Mouse (Mus musculus): ENCODE results near the gene Ptprh. TPM values are rescaled to one million over a fixed set of nuclear protein-coding genes. Genes with fewer than 3 reads are reported as not detected.

Ptprh gene
- polyA plus RNA-seq (2012; rRNA removed) (0.03 and 0.26 TPM in 2 replicates), polyA plus RNA-seq (2014; fragmentation: Nextera tagmentation; extraction: Ambion mirVana) (not detected in 2 replicates)

GRCm38 (mm10) chr7:4603873-4604272, at the start of gene Ptprh:
Gene Ptprh, minus strand, starts transcription at chr7:4604041.
- no peak for TF ChIP-seq POLR2A (IDR thresholded peaks at IDR 0.05; ENCODE audit: borderline replicate concordance, extremely low read depth, insufficient read depth, insufficient read length)

GRCm38 (mm10) chr7:4653351-4653750, 49.5 kb upstream of the Ptprh start:
- Histone ChIP-seq H3K9me3 (ENCODE audit: control insufficient read depth, low read length) (no peaks in the 10 kb centered on the region), H3K4me3 (replicated peaks; ENCODE audit: low read length) (no peak overlapping the region), H3K36me3 (ENCODE audit: control insufficient read depth, insufficient read depth, low read length) (peaks cover 22% of the 10 kb centered on the region; the same call in 1 of the 2 replicates), H3K27ac (replicated peaks; ENCODE audit: low read depth, low read length) (no peak overlapping the region), H3K4me2 (replicated peaks; ENCODE audit: low read depth, low read length, severe bottlenecking) (no peak overlapping the region), H3K27me3 (ENCODE audit: control insufficient read depth, insufficient read depth, low read length) (no peaks in the 10 kb centered on the region), H3K9ac (ENCODE audit: low read depth, low read length, severe bottlenecking) (no peak overlapping the region), H3K4me1 (ENCODE audit: control insufficient read depth, insufficient read depth, low read length) (peaks cover 9% of the 10 kb centered on the region)
- ATAC-seq (ENCODE audit: low FRiP score, low read depth) (no peak), DNase-seq (ENCODE audit: low spot score) (no peak)
- WGBS = 67% methylated on average over 5 of the region's 5 CpGs
- TF ChIP-seq POLR2A (IDR thresholded peaks at IDR 0.05; ENCODE audit: borderline replicate concordance, extremely low read depth, insufficient read depth, insufficient read length) = no peak

More at GRCm38 (mm10) chr7:4603873-4604272, at the start of gene Ptprh:
- Histone ChIP-seq H3K27ac (replicated peaks; ENCODE audit: low read depth, low read length) (no peak within 1 kb of the TSS), H3K9me3 (ENCODE audit: control insufficient read depth, low read length) (no peaks in the 10 kb centered on the region), H3K9ac (ENCODE audit: low read depth, low read length, severe bottlenecking) (no peak within 1 kb of the TSS), H3K27me3 (ENCODE audit: control insufficient read depth, insufficient read depth, low read length) (no peaks in the 10 kb centered on the region), H3K4me2 (replicated peaks; ENCODE audit: low read depth, low read length, severe bottlenecking) (no peak within 1 kb of the TSS), H3K4me1 (ENCODE audit: control insufficient read depth, insufficient read depth, low read length) (no peaks in the 10 kb centered on the region), H3K4me3 (replicated peaks; ENCODE audit: low read length) (no peak within 1 kb of the TSS), H3K36me3 (ENCODE audit: control insufficient read depth, insufficient read depth, low read length) (no peaks in the 10 kb centered on the region)
- no peak for ATAC-seq (ENCODE audit: low FRiP score, low read depth)
- WGBS = 78% methylated on average over 6 of the region's 6 CpGs
- DNase-seq (ENCODE audit: low spot score) = no peak

- 91% methylated on average over 5 of the region's 5 CpGs for WGBS
- ATAC-seq (ENCODE audit: low FRiP score, low read depth) (no peak), DNase-seq (ENCODE audit: low spot score) (no peak)
- no peak overlapping the region for H3K4me3 ChIP-seq (replicated peaks; ENCODE audit: low read length)
- no peak for TF ChIP-seq POLR2A (IDR thresholded peaks at IDR 0.05; ENCODE audit: borderline replicate concordance, extremely low read depth, insufficient read depth, insufficient read length)
- H3K4me2 ChIP-seq (replicated peaks; ENCODE audit: low read depth, low read length, severe bottlenecking) = no peak overlapping the region
- no peak overlapping the region for H3K27ac ChIP-seq (replicated peaks; ENCODE audit: low read depth, low read length)
- H3K9me3 ChIP-seq (ENCODE audit: control insufficient read depth, low read length) = no peaks in the 10 kb centered on the region
- no peak overlapping the region for H3K9ac ChIP-seq (ENCODE audit: low read depth, low read length, severe bottlenecking)
- no peaks in the 10 kb centered on the region for H3K27me3 ChIP-seq (ENCODE audit: control insufficient read depth, insufficient read depth, low read length)
- H3K36me3 ChIP-seq (ENCODE audit: control insufficient read depth, insufficient read depth, low read length) = peaks cover 22% of the 10 kb centered on the region; the same call in 1 of the 2 replicates
- H3K4me1 ChIP-seq (ENCODE audit: control insufficient read depth, insufficient read depth, low read length) = peaks cover 8% of the 10 kb centered on the region
Measured at GRCm38 (mm10) chr7:4652726-4653125, 48.9 kb upstream of the Ptprh start.

- Histone ChIP-seq H3K4me1 (ENCODE audit: control insufficient read depth, insufficient read depth, low read length) (no peaks in the 10 kb centered on the region), H3K27me3 (ENCODE audit: control insufficient read depth, insufficient read depth, low read length) (no peaks in the 10 kb centered on the region), H3K4me2 (replicated peaks; ENCODE audit: low read depth, low read length, severe bottlenecking) (no peak overlapping the region), H3K9me3 (ENCODE audit: control insufficient read depth, low read length) (no peaks in the 10 kb centered on the region), H3K9ac (ENCODE audit: low read depth, low read length, severe bottlenecking) (no peak overlapping the region), H3K27ac (replicated peaks; ENCODE audit: low read depth, low read length) (no peak overlapping the region), H3K36me3 (ENCODE audit: control insufficient read depth, insufficient read depth, low read length) (peaks cover 27% of the 10 kb centered on the region), H3K4me3 (replicated peaks; ENCODE audit: low read length) (no peak overlapping the region)
- WGBS = 77% methylated on average over 8 of the region's 8 CpGs
- ATAC-seq (ENCODE audit: low FRiP score, low read depth) = no peak
- no peak for TF ChIP-seq POLR2A (IDR thresholded peaks at IDR 0.05; ENCODE audit: borderline replicate concordance, extremely low read depth, insufficient read depth, insufficient read length)
- no peak for DNase-seq (ENCODE audit: low spot score)
Measured at GRCm38 (mm10) chr7:4651581-4651980, 47.7 kb upstream of the Ptprh start.

GRCm38 (mm10) chr7:4647992-4648391, 44.2 kb upstream of the Ptprh start:
- H3K27me3 ChIP-seq (ENCODE audit: control insufficient read depth, insufficient read depth, low read length) = no peaks in the 10 kb centered on the region
- no peak for ATAC-seq (ENCODE audit: low FRiP score, low read depth)
- DNase-seq (ENCODE audit: low spot score) = no peak
- no peak overlapping the region for H3K4me2 ChIP-seq (replicated peaks; ENCODE audit: low read depth, low read length, severe bottlenecking)
- no peaks in the 10 kb centered on the region for H3K4me1 ChIP-seq (ENCODE audit: control insufficient read depth, insufficient read depth, low read length)
- H3K27ac ChIP-seq (replicated peaks; ENCODE audit: low read depth, low read length) = no peak overlapping the region
- no peaks in the 10 kb centered on the region for H3K9me3 ChIP-seq (ENCODE audit: control insufficient read depth, low read length)
- H3K4me3 ChIP-seq (replicated peaks; ENCODE audit: low read length) = no peak overlapping the region
- H3K36me3 ChIP-seq (ENCODE audit: control insufficient read depth, insufficient read depth, low read length) = peaks cover 57% of the 10 kb centered on the region
- 90% methylated on average over 2 of the region's 2 CpGs for WGBS
- no peak for TF ChIP-seq POLR2A (IDR thresholded peaks at IDR 0.05; ENCODE audit: borderline replicate concordance, extremely low read depth, insufficient read depth, insufficient read length)
- H3K9ac ChIP-seq (ENCODE audit: low read depth, low read length, severe bottlenecking) = no peak overlapping the region

- H3K9ac ChIP-seq (ENCODE audit: low read depth, low read length, severe bottlenecking) = no peak overlapping the region
- ATAC-seq (ENCODE audit: low FRiP score, low read depth) (no peak), DNase-seq (ENCODE audit: low spot score) (no peak)
- WGBS = 83% methylated on average over 6 of the region's 6 CpGs
- no peak overlapping the region for H3K27ac ChIP-seq (replicated peaks; ENCODE audit: low read depth, low read length)
- H3K27me3 ChIP-seq (ENCODE audit: control insufficient read depth, insufficient read depth, low read length) = no peaks in the 10 kb centered on the region
- H3K4me3 ChIP-seq (replicated peaks; ENCODE audit: low read length) = no peak overlapping the region
- H3K4me1 ChIP-seq (ENCODE audit: control insufficient read depth, insufficient read depth, low read length) = no peaks in the 10 kb centered on the region
- TF ChIP-seq POLR2A (IDR thresholded peaks at IDR 0.05; ENCODE audit: borderline replicate concordance, extremely low read depth, insufficient read depth, insufficient read length) = no peak
- no peaks in the 10 kb centered on the region for H3K9me3 ChIP-seq (ENCODE audit: control insufficient read depth, low read length)
- H3K36me3 ChIP-seq (ENCODE audit: control insufficient read depth, insufficient read depth, low read length) = peaks cover 58% of the 10 kb centered on the region
- no peak overlapping the region for H3K4me2 ChIP-seq (replicated peaks; ENCODE audit: low read depth, low read length, severe bottlenecking)
Measured at GRCm38 (mm10) chr7:4647291-4647690, 43.5 kb upstream of the Ptprh start.

Data from limb, embryonic 14.5 days (tissue).